Comparison of ENCODE assay signal across 23 mouse cellular contexts in the genomic region with DNA sequence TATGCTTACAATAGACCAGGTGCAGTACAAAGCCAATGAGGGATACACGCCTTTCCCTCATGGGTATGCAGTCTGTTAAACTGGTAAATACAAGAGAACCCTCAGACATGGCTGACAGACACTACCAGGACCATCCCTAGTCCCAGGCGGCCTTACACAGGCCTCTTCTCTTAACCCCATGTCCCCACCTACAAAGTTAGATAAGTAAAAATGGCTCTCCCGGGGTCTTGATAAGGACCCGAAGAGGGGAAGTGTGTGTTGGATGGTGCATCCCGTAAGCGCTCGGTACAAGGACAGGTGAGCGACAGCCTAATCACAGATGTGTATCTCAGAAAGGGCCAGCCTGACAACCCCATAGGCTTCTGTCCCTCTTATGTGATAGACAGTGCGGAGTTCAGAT.
"Had no signal": no experiment of that assay in that cellular context is flagged by ENCODE, and none has a peak within 500 bp of the region (broad histone marks: within the 10 kb centered on the region; RNA-seq: fewer than 3 reads in every experiment).

No protein-coding gene starts in this region.

- H3K9me3 ChIP-seq: lung, embryonic 15.5 days; megakaryocyte, embryonic 14.5 days; neural tube, embryonic 12.5 days; neural tube, embryonic 15.5 days had no signal

- ATAC-seq: inflammation-experienced regulatory T-cells, adult 6 months had no signal

- DNase-seq: kidney, adult 18-20 months; kidney, adult 9 months; kidney, postnatal 14 days; kidney, postnatal 4 days; layer of hippocampus, adult 9-11 months; lung, adult 18-20 months; lung, postnatal 10 days; lung, postnatal 36 days; midbrain, embryonic 14.5 days; right cerebral cortex, adult 18-20 months; right cerebral cortex, postnatal 14 days; right cerebral cortex, postnatal 4 days; spleen, adult 18-20 months; thymus, adult 2 months; thymus, postnatal 14 days; thymus, postnatal 4 days had no signal

- H3K9ac ChIP-seq: lung, embryonic 15.5 days; neural tube, embryonic 12.5 days; neural tube, embryonic 15.5 days had no signal

- H3K27ac ChIP-seq: layer of hippocampus, adult 2 months; lung, embryonic 15.5 days; neural tube, embryonic 12.5 days; neural tube, embryonic 15.5 days had no signal

- H3K4me2 ChIP-seq: lung, embryonic 15.5 days; midbrain, embryonic 11.5 days; neural tube, embryonic 12.5 days; neural tube, embryonic 15.5 days had no signal

- H3K4me3 ChIP-seq: layer of hippocampus, adult 2 months; lung, embryonic 15.5 days; megakaryocyte, embryonic 14.5 days; neural tube, embryonic 12.5 days; neural tube, embryonic 15.5 days had no signal

- H3K36me3 ChIP-seq: lung, embryonic 15.5 days; neural tube, embryonic 12.5 days; neural tube, embryonic 15.5 days had no signal
